Mouse (Mus musculus) spleen, postnatal 36 days (tissue): Measurements from ENCODE around the gene Pdlim4.

Experiments
- DNase-seq, 2 experiments: peaks; one replicate each; pipeline ENCODE4 v3.0.0; 2022; ENCODE audit warnings: low spot score in 2 of 2, mixed read lengths in 1 of 2

The Pdlim4 gene

GRCm38 (mm10) chr11:54091726-54092125 lies 22.9 kb upstream of the Pdlim4 start:
- DNase-seq, result peak; percentile 51 to 71

DNA sequence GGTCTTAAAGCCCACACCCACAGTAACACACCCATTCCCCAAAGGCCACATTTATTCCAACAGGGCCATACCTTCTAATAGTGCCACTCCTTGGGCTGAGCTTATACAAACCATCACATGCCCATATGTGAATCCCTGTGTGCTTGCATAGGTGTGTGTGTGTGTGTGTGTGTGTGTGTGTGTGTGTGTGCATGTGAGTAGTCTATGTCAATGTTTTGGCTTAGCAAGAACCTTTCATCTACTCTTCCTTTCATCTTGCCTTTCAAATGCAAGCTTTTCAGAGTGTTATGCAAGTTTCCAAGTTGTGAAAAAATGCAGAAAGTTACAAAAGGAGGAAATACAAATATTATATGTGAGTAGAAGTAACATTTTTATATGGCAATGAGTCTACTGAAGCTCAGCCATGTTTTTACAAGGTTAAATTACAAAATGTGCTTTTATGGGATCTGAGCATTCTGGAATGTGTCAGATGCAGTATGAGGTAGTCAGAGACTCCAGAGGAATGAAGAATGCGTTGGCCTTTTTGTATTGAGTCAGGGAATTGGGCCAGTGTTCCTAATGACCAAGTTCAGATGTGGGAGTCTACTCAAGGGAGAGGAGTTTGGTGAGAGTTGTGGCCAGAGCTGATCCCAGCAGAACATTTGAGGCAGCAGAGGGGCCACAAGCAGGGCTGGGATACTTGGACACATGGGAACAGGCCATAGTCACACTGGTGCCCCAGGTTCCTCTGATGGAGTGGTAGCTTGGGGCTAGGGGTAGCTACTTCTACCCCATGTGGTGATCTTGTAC lies 21.5 kb upstream of the Pdlim4 start:
- no peak for DNase-seq

GRCm38 (mm10) chr11:54088947-54089317 lies 20.1 kb upstream of the Pdlim4 start:
- peak; percentile 57 to 69 for DNase-seq

DNA sequence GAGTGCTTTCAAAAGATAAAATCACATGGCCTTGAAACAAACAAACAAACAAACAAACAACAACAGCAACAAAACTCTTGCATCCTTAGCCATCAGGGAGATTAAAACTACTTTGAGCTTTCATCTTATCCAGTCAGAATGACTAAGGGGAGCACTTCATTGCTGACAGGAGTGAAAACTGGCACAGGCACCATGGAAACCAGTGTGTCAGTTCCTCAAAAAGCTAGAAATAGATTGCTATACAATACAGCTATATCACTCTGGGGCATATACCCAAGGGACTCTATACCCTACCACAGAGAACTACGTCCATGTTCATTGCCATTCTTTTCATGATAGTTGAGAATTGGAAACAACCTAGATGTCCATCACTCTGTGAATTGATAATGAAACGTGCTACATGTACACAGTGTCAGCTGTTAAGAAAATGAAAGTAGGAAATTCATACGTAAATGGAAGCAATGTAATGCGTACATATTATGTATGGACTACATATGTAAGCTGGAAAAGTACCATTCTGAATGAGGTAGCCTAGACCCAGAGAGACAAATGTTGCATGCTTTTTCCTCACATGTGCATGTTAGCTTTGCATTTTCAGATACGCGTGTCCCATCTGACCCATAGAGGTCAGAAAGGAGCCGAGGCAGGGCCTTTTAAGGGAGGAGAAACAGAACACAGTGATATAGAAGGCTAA lies 19.6 kb upstream of the Pdlim4 start:
- no peak for DNase-seq

- no peak for DNase-seq
Measured at GRCm38 (mm10) chr11:54085816-54086215, 17.0 kb upstream of the Pdlim4 start.

DNA sequence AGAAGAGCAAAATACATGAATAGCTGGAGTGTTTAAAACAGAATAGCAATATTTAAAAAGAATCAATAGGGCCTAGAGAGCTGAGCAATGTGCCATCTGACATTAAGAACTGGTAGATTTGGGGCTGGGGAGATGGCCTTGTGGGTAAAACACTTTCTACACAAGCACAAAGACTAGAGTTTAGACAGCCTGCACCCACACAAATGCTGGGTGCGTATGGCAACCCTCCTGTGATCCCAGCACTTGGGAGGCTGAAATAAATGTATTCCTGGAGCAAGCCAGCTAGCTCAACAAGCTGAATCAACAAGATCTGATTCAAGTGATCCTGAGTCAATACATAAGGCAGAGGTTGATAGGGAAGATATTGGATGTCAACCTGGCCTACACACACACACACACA lies 16.2 kb upstream of the Pdlim4 start:
- no peak for DNase-seq

DNA sequence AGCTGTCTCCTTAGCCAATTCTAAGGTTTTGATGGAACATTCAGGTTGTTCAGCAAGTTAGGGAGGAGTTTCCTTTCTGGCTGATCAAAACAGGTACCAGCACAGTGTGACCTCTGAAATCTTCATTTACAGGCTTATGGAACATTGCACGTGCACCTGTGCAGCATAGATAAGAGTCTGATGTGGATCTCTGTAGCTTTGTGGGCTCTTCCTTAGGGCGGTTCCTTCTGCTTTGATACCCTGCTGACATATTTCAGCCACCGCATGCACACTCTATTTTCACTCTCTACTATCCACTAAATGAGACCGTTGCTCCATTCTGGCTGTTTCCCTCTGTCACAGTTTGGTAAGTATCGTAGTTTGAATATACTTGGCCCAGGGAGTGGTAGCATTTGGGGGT lies 13.9 kb upstream of the Pdlim4 start:
- no peak for DNase-seq

DNA sequence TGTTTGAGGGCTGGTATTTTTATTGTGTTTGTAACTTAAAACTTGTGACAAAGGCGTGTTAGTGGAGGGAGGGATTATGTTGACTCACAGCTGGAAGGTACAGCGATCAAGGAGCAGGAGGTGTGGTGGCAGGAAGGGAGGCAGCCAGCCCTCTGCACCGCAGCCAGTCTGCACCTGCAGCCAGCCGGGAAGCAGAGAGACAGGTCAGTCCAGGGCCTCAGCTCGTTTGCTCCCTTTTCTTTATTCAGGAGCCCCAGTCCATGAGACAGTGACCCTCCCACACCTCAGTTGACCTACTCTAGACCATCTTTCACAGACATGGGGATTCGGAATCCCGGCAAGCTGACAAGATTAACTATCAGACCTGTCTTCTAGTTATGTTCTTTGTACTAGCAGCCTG lies 11.6 kb upstream of the Pdlim4 start:
- DNase-seq, result no peak

GRCm38 (mm10) chr11:54076101-54076500 lies 7.3 kb upstream of the Pdlim4 start:
- DNase-seq, result no peak

- DNase-seq, result no peak
Measured at GRCm38 (mm10) chr11:54075353-54075752, 6.5 kb upstream of the Pdlim4 start.

GRCm38 (mm10) chr11:54073291-54073690 lies 4.5 kb upstream of the Pdlim4 start:
- DNase-seq, result no peak

- peak; percentile 12 to 21 for DNase-seq
Measured at GRCm38 (mm10) chr11:54071726-54072445, 3.1 kb upstream of the Pdlim4 start.

DNA sequence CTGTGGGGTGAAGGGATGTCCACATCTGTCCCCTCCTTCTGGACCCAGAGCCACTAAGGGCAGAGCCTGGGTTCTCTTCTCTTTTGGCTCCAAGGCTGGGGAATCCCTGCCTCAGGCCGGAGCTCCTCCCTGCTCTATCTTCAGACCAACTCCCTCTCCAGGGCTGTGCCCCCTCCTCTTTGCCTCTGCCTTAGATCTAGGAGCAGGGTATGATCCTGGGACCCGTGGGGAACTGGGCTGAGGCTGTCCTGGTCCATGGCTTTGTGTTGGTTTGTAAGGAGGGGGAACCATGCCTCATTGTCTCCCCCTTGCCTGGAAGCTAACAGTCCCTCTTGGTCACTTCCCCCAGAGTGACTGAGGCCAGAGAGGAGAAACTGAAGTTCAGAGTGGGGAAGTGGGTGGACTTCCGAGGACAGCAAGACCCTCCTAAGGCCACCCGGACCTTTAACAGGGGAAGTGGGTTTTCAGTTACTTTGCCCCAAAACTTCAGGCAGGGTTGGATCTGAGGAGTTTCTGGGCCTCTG lies 756 bp downstream of the Pdlim4 start:
- no peak for DNase-seq

DNA sequence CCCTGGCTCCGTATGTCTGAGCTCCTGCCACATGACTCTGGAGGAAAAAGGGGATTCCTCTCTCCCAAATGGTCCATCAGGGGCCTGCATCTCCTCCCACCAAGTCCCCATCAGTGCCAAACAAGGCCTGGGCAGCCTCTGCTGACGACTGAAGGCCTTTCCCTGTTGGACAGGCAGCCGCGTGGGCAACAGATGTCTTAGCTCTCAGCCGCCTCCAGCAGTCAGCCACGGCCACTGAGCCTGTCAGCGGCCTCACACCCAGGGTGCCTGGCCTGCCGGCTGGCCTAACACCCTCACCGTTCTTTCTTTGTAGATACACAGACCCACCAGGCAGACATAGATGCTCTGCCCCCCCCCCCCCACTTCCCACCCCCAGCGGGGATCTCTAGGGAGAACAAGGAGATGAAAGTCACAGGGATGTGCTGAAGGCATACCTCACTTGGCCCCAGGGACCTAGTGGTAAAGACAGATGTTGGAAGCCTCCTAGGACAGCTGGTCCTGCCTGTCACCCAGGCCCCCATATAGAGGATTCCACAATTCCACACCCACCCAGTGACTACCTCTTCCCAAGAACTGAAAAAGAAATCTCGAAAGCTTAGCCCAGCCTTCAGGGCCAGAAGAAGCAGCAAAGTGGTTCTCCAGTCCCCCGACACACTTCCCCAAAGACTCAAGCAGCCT lies 1.4 kb downstream of the Pdlim4 start:
- DNase-seq, result no peak

- DNase-seq, result no peak
Measured at GRCm38 (mm10) chr11:54066400-54066799, 2.4 kb downstream of the Pdlim4 start.

DNA sequence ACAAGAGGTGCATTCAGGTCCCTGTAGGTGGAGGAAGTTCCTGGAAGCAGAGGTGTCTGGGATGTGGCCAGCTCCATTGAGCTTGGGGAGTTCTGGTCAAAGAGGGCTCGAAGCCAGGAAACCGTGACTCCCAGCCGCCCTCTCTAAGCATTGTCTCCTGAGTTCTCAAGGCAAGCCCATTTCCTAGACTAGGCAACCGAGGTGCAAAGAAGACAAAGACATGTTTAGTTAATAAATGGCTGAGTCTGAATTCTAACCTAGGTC lies 3.0 kb downstream of the Pdlim4 start:
- DNase-seq, result no peak

- no peak for DNase-seq
Measured at GRCm38 (mm10) chr11:54065106-54065914, 3.5 kb downstream of the Pdlim4 start.

DNA sequence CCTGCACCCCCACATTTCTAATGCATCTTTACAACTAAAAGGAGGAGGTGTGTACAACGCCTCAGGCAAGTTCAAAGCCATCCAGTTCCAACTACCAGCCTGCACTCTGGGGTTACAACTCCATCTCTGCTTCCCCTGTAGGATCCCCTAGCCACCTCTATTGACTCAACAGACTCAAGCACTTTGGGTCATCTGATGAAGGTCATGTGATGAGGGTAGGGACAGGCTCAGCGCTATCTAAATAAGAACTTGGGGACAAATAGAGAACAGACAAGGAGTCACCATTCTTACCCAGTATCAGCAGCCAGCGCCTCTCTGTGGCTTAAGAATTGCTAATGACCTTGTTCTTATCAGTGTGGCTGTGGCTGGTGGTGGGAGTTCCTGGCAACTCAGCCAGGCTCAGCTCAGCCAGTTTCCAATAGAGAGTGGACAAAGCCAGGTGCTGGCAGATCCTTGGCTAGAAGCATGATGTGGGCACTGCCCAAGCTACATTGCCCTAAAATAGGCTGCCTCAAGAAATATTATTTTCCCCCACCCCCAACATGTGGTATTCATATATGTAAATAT lies 4.3 kb downstream of the Pdlim4 start:
- no peak for DNase-seq

DNA sequence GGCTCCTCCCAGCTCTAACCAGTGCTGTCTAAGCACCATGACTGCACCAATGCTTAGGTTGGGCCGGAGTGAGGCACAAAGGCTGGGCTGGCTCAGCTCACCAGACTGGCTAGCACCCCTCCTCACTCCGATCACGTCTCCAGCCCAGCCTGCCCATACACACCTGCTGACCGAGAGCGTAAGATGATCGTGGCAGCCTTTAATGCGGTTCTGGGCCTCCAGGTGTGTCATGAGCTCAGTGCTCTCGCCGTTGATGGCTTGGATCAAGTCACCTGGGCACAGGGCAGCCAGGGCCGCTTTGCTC lies 5.4 kb downstream of the Pdlim4 start:
- DNase-seq, result no peak

DNA sequence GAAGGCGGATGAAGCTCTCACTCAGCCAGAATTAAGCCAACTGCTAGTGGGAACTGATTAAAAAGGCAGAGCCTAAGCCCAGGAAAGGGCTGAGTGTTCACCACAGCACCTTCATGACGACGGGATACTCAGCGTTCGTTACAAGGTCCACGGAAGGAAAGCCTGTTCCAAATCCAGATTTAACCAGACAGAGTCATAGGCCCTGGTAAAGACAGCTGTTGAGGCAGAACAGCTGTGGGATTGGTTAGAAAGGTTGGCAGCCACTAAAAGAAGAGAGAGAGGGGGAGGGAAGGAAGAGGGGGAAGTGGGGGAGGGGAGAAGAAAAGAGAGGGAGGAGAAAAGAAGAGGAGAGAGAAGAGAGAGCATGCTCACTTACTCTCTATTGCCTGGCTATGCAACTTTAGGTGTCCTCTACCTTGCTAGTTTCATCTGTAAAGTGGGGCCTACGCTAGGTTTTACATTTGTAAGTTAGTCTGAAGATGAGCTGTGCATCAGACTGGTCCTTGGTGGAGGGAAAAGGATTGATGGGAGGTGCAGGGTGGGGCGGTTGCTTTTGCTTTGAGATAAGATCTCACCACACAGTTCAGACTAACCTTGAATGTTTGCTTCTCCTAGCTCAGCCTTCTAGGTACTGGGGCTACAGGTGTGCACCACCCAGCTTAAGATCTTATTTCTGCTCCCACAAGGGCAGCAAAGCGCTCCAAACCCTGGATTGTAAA lies 5.9 kb downstream of the Pdlim4 start:
- no peak for DNase-seq
